Mouse (Mus musculus) retina, embryonic 14.5 days (tissue): ENCODE results near the gene Tmem170.

Source experiments
- DNase-seq: peaks from one replicate; pipeline ENCODE4 v3.0.0-alpha.2; 2015; ENCODE audit warnings: low spot score

Gene Tmem170

GRCm38 (mm10) chr8:111876355-111876948 lies at the start of gene Tmem170:
Tmem170 (minus strand) TSS chr8:111876750.
- peak; percentile 100 for DNase-seq

DNA sequence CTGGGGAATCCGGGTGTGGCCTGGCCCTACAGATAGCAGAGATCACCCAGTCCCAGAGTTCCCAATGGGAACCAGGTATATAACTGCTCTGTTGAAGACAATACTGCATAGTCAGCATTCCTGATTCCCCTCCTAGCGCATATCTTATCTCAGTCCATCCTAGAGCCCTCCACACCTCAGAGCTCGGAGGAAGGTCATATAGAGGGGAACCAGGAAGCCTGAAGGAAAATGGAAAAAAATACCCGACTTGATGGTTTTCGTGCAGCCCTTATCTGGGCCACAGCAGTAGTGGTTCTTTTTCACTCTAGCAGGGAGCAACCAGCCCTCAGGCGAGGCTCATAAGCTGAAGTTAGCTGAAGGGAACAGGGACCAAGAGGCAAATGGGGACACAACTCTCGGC lies 48.4 kb upstream of the Tmem170 start:
- no peak for DNase-seq

- peak; percentile 67 for DNase-seq
Measured at GRCm38 (mm10) chr8:111923383-111923804, 46.8 kb upstream of the Tmem170 start.

DNA sequence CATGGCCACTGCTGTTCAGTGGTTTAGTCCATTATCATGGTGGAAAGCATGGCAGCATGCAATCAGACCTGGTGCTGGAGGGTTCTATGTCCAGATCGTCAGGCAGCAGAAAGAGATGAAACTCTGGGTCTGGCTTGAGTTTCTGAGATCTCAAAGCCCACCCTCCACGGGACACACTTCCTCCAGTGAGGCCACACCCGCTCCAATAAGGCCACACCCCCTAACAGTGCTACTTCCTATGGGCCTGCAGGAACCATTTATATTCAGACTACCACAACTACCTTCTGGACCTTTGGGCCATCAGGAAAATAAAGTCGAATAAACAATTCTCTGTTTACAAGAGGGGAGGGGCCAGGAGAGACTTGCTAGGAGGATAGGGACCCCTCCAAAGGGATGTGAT lies 44.4 kb upstream of the Tmem170 start:
- no peak for DNase-seq

DNA sequence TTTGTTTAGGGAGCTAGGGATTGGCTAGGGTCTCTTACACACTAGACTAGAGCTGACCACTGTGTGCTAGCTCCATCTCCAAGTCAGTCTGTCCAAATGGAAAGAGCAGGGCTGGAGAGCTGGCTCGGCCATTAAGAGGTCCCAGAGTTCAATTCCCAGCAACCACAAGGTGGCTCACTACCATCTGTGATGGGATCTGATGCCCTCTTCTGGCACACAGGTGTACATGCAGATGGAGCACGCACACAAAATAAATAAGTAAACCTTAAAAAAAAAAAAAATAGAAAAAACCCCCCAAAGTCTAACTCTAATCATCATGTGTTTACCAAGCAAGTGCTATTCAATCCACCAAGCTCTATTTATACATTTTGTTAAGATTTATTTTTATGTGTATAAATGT lies 43.1 kb upstream of the Tmem170 start:
- no peak for DNase-seq

GRCm38 (mm10) chr8:111912860-111913432 lies 36.4 kb upstream of the Tmem170 start:
- no peak for DNase-seq

GRCm38 (mm10) chr8:111911572-111911971 lies 35.0 kb upstream of the Tmem170 start:
- DNase-seq = no peak

GRCm38 (mm10) chr8:111909621-111910450 lies 33.3 kb upstream of the Tmem170 start, which contains the start of gene Chst5:
Chst5 (minus strand) TSS chr8:111910447.
- DNase-seq = peak; percentile 46

DNA sequence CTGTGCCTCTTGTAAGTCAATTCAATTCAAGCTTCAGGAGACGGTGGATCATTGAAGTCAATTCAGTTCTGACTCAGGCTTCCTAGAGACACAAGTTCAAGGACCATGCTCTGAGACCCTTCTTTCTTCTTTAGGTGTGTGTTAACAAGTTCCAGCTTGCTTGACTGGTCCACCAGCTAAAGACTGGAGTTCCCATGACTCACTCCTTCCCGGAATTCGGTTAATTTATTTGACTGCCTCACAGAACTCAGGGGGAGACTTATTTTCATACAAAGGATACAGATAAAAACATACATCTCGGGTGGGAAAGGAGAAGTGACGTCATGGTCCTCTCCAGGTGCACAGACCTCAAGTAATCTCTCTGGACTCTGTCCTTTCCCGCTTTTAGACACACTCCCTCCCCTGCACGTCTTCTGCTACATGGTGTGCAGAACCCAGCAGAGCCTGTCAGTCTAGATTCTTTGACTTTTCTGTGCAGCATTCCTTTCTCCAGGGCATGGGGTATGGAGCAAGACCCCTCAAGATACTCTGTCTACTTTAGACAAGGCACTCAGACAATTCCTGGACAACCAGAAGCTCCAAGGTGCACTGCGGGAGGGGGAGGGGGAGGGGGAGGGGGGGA lies 29.1 kb upstream of the Tmem170 start:
- DNase-seq = no peak

GRCm38 (mm10) chr8:111902080-111902479 lies 25.5 kb upstream of the Tmem170 start:
- DNase-seq = no peak

- DNase-seq = no peak
Measured at GRCm38 (mm10) chr8:111898586-111898985, 22.0 kb upstream of the Tmem170 start.

GRCm38 (mm10) chr8:111894955-111895354 lies 18.4 kb upstream of the Tmem170 start:
- DNase-seq = no peak

DNA sequence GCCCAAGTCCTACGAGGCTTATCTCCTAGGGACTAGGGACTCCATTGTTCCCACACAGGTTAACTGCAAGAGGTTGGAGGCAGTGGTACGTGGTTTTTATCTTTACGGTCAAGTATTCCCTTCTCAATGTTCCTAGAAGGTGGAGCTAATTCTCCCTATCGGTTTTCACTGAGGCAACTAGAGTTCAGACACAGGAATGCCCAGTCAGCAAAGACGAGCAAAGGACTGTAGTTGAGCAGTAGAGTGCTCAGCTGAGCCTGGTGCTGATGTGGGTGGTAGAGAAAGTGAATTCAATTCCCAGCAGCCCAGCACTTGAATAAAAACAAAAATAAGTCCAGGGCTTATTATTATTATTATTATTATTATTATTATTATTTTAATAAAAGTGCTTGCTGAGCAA lies 16.1 kb upstream of the Tmem170 start:
- DNase-seq = no peak

- DNase-seq = no peak
Measured at GRCm38 (mm10) chr8:111891983-111892382, 15.4 kb upstream of the Tmem170 start.

- DNase-seq = no peak
Measured at GRCm38 (mm10) chr8:111890911-111891303, 14.4 kb upstream of the Tmem170 start.

DNA sequence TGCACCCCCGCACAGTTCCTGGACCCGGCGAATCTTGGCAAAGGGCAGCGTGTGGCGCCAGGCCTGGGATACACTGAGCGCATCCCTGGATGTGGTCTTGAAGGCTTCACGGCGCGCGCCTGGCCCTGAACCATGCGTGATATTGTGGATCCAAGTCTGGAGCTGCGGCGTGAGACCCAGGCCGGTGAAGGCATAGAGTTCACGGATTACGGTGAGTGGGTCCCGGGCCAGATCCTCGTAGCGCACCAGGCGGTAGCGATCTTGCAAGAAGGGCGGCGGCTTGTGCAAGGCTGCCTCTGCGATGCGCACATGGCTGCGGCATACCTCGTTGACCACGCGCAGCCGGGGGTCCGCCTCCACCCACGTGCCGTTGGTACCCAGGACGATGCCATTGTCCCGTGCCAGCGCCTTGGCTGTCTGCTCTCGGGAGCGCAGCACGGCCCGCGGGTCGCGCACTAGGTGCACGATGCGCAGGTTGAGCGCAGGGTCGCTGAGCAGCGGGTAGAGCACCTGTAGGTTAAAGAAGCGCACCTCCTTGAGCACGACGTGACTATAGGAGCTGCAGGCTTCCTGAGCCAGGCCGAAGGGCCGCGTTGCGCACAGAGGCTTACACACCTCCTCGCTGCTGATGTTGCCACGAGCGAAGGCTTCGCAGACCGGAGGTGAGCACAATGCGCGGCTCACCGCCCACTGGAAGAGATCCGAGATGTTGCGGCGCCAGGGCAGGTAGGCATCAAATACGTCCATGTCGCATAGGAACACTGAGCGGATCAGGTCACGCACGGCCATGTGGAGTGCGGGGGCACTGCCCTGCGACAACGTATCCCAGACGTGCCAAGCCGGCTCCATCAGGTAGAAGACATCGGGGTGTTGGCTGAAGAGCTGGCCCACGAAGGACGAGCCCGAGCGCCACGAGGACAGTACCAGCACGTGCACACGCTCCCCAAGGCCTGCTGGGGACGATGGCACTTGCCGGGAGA lies 13.7 kb upstream of the Tmem170 start:
- no peak for DNase-seq

DNA sequence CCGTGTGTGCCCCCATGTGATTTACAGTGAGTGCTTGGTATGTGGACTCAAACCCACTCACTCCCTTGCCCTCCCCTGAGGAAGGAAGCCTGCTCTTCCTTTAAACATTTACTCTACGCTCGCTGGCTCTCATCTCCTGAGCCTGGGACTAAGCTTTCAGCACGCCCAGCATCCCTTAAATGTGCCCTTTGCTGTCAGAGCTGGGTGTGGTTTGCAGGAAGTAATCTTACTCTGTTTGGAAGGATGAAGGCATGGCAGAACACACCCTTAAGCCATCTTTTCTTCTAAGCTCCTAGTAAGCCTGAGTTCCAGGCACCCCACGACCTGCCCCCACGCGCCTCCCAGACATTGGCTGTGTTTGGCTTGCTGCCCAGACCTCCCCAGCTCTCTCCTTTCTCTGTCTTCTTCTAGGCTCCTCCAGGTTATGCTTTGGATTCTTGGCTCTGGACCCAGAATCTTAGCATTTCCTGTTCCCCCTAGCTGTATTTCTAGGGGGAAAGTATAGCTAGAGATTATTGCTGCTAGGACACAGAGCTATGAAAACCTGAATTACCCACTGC lies 11.6 kb upstream of the Tmem170 start:
- DNase-seq = no peak

GRCm38 (mm10) chr8:111887479-111887878 lies 10.9 kb upstream of the Tmem170 start:
- no peak for DNase-seq

DNA sequence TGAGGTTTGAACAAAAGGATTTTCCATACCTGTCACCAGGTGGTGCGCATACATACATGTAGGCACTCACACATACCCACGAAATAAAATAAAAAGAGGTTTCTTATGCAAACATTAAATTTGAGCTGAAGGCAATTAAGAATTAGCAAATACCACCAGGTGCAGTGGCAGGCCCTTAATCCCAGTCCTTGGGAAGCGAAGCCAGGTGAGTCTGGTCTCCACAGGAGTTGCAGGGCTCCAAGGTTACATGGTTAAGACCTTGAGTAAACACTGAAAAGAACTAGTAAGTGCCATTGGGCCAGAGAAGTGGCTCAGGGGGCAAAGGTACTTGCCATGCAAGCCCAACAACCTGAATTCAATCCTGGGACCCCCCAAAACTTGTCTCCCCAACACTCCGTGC lies 7.1 kb upstream of the Tmem170 start:
- no peak for DNase-seq

DNA sequence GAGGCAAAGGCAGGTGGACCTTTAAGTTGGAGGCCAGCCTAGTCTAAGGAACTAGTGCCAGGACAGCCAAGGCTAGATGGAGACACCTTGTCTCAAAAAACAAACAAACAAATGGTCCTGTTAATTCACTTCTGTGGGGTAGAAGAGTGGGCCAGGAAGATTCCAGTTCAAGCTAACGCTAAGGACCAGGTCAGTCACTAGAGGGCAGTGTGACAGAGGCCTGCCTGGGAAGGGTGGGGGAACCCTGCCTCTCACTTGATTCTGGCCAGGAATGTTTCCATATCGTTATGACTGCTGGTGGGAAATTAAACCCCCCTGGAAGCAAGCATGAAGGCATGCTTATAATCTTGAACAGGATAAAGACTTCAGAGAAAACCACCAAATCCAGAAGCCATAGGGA lies 5.0 kb upstream of the Tmem170 start:
- DNase-seq = peak; percentile 81

- DNase-seq = no peak
Measured at GRCm38 (mm10) chr8:111877711-111878110, 1.2 kb upstream of the Tmem170 start.
